Mouse (Mus musculus) left cerebral cortex, postnatal 14 days (tissue): ENCODE measurements around the gene Gbf1. TPM values are rescaled to one million over a fixed set of nuclear protein-coding genes. Genes with fewer than 3 reads are reported as not detected.

Experiments used
- DNase-seq, 2 experiments: peaks; one replicate each; pipeline ENCODE4 v3.0.0; 2021 to 2022; ENCODE audit warnings: low spot score in 2 of 2, mixed read lengths in 1 of 2
- intact Hi-C: fragments of 180-260 bp; cut with DNase I; formaldehyde crosslinking; loops from one replicate; pipeline ENCODE4 v1.15.1; 2025
- total RNA-seq, 2 experiments: library from RNA; stranded (reverse); gene quantifications; 2 replicates each; pipeline ENCODE4 v1.2.3; 2021

Gene Gbf1
- total RNA-seq, 2 experiments from 2014 or later, result 90.3 to 100 TPM

- DNase-seq, result no peak
- intact Hi-C loops, result no loop called here
Measured at GRCm38 (mm10) chr19:46282081-46282849, 130.0 kb downstream of the Gbf1 start.

GRCm38 (mm10) chr19:46284686-46285085, 132.4 kb downstream of the Gbf1 start:
- intact Hi-C loops, result no loop called here
- no peak for DNase-seq

GRCm38 (mm10) chr19:46285631-46286030, 133.3 kb downstream of the Gbf1 start:
- intact Hi-C loops, result no loop called here
- no peak for DNase-seq

GRCm38 (mm10) chr19:46286047-46286446, 133.7 kb downstream of the Gbf1 start:
- no peak for DNase-seq
- intact Hi-C loops, result no loop called here

GRCm38 (mm10) chr19:46286926-46287325, 134.6 kb downstream of the Gbf1 start:
- no peak for DNase-seq
- intact Hi-C loops, result no loop called here

GRCm38 (mm10) chr19:46287566-46287965, 135.3 kb downstream of the Gbf1 start:
- intact Hi-C loops, result no loop called here

GRCm38 (mm10) chr19:46290535-46291105, 138.3 kb downstream of the Gbf1 start:
- intact Hi-C loops, result no loop called here
- no peak for DNase-seq

More at GRCm38 (mm10) chr19:46287566-46287965, 135.3 kb downstream of the Gbf1 start:
- DNase-seq, result no peak

- intact Hi-C loops, result no loop called here
- DNase-seq, result no peak
Measured at GRCm38 (mm10) chr19:46296938-46297337, 144.6 kb downstream of the Gbf1 start.

- intact Hi-C loops, result no loop called here
- no peak for DNase-seq
Measured at GRCm38 (mm10) chr19:46300294-46301045, 148.2 kb downstream of the Gbf1 start.

GRCm38 (mm10) chr19:46302551-46302950, 150.2 kb downstream of the Gbf1 start:
- DNase-seq, result no peak
- intact Hi-C loops, result no loop called here

GRCm38 (mm10) chr19:46303251-46304215, 151.2 kb downstream of the Gbf1 start:
- intact Hi-C loops, result no loop called here
- no peak for DNase-seq

- DNase-seq, result peak; percentile 79 to 81
- intact Hi-C loops, result no loop called here
Measured at GRCm38 (mm10) chr19:46304216-46304841, 152.0 kb downstream of the Gbf1 start, which contains the start of gene Nfkb2. Nfkb2 (plus strand) TSS chr19:46304320.

GRCm38 (mm10) chr19:46304908-46305333, 152.6 kb downstream of the Gbf1 start:
- DNase-seq, result no peak
- intact Hi-C loops, result loop anchor here (5.0 kb wide), 1 partner anchor 168 kb away; no protein-coding TSS in a partner anchor

- intact Hi-C loops, result loop anchor here (5.0 kb wide), 1 partner anchor 168 kb away; no protein-coding TSS in a partner anchor
Measured at GRCm38 (mm10) chr19:46305432-46306267, 153.3 kb downstream of the Gbf1 start.

GRCm38 (mm10) chr19:46306268-46306610, 153.9 kb downstream of the Gbf1 start:
- no peak for DNase-seq
- intact Hi-C loops, result loop anchor here (5.0 kb wide), 1 partner anchor 169 kb away; no protein-coding TSS in a partner anchor

More at GRCm38 (mm10) chr19:46305432-46306267, 153.3 kb downstream of the Gbf1 start:
- DNase-seq, result peak in 1 of 2 experiments; percentile 74

GRCm38 (mm10) chr19:46306751-46307289, 154.5 kb downstream of the Gbf1 start:
- intact Hi-C loops, result loop anchor here (5.0 kb wide), 1 partner anchor 170 kb away; no protein-coding TSS in a partner anchor
- DNase-seq, result no peak

- no peak for DNase-seq
- intact Hi-C loops, result loop anchor here (5.0 kb wide), 1 partner anchor 170 kb away; no protein-coding TSS in a partner anchor
Measured at GRCm38 (mm10) chr19:46307781-46308180, 155.5 kb downstream of the Gbf1 start.
